Mouse (Mus musculus) megakaryocyte-erythroid progenitor cell, adult 5-6 weeks (primary cell): Measurements from ENCODE around the gene Gata5. TPM values are rescaled to one million over a fixed set of nuclear protein-coding genes. Genes with fewer than 3 reads are reported as not detected.

Experiments
- ATAC-seq: replicated peaks from 2 replicates; pipeline ENCODE4 v1.8.0; 2016; ENCODE audit warnings: mild to moderate bottlenecking, inconsistent platforms; ENCODE audit not compliant: severe bottlenecking, poor library complexity, low FRiP score, low TSS enrichment
- total RNA-seq, 2 experiments: library from RNA; stranded (forward) in 1 of 2; stranded (reverse) in 1 of 2; fragments of 200-1000, 215-1000 nt in 1 of 2; fragments of >200 nt in 1 of 2; fragmentation: Nextera tagmentation in 1 of 2; gene quantifications; 2 replicates each; pipeline ENCODE4 v1.2.3; 2014 to 2017

Gene Gata5
- total RNA-seq (2014; fragmentation: Nextera tagmentation): not detected in 2 replicates
- total RNA-seq (2017): not detected in 2 replicates

DNA sequence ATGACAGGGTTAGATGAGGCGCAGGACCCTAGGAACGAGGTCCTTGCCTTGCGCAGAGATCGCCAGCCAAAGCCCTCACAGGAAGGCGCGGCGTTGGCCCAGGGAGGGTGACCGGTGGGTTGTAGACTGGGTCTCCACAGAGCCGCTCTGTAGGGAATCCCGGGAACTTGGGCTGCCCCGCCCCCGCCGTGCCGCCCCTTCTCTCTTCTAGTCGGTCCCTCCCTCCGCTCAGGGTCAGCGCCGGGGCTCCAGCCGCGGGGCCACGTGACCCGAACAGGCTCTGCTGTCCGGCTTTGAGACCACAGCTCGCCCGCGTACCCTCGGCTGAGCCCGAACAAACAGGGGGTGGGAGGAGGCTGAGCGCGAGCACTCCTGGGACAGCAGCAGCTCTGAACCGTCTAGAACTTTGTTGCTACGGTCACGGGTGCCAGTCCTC is at the start of gene Gata5:
Gata5 (minus strand) TSS at position 149 of the 436 bp plus-strand sequence.
- ATAC-seq: no peak

GRCm38 (mm10) chr2:180376730-180377129 is 42.2 kb upstream of the Gata5 start:
- no peak for ATAC-seq

GRCm38 (mm10) chr2:180373256-180373655 is 38.8 kb upstream of the Gata5 start:
- no peak for ATAC-seq

DNA sequence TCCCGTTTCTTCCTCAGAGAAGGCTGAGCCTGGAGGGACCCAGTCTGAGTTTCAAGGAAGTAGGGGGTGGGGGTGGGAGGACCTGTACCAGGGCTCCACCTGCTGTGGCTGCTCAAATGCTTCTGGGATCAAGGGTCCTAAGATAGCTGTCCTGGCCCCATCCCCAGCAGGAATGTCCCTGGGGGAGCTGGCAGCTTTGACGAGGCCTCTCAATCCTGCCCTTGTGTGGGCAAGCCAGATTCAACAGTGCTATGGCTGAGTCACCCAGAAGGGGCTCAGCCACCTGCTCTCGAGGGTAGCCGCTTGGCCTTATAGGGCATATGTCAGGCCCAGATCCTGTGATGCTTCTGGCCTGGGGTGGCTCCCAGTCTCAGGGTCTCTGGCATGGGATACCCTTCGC is 33.9 kb upstream of the Gata5 start:
- no peak for ATAC-seq

GRCm38 (mm10) chr2:180367350-180367749 is 32.9 kb upstream of the Gata5 start:
- ATAC-seq: no peak

DNA sequence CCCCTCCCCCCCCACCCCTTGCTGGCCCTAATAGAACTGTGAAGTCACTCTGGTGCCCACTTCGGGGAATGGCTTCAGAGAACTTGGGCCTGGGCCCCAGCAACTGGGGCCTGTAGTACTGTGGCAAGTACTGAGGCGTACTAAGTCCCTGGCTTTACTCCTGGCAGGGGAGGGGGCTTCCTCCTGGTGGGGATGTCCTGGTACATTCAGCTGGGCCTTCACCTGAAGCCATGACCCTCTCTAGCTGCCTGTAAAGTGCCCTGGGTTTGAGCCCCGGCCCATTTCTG is 28.9 kb upstream of the Gata5 start:
- no peak for ATAC-seq

- no peak for ATAC-seq
These were observed 28.3 kb upstream of the Gata5 start for GRCm38 (mm10) chr2:180362585-180363433.

GRCm38 (mm10) chr2:180359062-180359461 is 24.6 kb upstream of the Gata5 start:
- no peak for ATAC-seq

- ATAC-seq: peak; percentile 65
These were observed 18.8 kb upstream of the Gata5 start for GRCm38 (mm10) chr2:180353338-180353737.

DNA sequence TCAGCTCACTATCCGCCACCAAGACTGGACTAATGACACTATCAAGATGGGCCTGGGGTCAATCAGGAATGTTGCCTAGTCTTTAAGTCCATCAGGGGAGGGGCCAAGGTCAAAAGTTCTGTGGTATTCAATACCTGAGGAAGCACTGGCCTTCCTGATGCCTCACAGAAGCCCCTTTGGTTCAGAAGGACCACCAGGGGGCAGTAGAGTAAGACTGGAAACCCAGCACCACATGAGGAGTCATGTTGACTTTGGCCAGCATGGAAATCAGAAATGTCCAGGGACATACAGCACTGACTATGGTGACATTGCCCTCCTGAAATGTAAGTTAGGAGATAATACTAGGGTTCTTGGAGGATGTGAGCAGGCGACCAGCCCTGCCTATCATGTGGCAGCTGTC is 16.2 kb upstream of the Gata5 start:
- ATAC-seq: no peak

- ATAC-seq: peak; percentile 88
These were observed 12.5 kb upstream of the Gata5 start for GRCm38 (mm10) chr2:180346820-180347497.

DNA sequence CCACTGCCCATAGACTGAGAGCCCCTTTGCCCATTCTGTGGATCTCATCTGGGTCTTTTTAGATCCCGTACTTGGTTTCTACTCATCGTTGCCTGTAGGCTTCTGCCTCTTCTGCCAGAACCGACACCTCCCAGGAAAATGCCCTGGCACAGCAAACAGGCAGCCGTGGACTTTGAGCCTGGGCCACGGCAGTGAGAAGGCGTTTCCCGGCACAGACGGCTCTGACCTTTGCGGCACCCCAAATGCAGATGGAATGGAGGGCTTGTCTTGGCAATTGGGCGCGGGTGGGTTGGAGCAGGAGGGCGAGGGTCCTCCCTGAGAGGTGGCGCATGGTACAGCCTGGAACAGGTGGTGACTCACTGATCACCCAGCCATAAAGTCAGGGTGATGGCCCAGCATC is 8.6 kb upstream of the Gata5 start:
- ATAC-seq: no peak

DNA sequence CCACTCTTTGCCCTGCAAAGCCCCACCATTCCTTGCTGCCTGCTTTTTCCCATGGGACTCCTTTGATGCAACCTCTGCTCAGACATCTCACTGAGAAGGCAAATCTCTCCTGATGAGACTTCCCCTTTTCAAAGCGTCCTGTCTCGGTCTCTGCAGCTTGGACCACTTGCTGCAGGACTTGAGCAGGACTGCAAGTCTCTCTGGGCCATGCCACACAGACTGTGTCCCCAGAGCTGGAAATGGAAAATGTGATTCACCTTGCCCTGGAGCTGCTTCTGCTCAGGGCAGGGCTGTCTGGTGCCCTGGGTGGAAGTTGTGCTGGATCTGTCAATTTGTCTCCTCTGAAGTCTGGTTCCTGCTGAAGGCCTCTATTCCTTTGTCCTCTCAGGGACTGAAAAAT is 7.7 kb upstream of the Gata5 start:
- ATAC-seq: no peak

DNA sequence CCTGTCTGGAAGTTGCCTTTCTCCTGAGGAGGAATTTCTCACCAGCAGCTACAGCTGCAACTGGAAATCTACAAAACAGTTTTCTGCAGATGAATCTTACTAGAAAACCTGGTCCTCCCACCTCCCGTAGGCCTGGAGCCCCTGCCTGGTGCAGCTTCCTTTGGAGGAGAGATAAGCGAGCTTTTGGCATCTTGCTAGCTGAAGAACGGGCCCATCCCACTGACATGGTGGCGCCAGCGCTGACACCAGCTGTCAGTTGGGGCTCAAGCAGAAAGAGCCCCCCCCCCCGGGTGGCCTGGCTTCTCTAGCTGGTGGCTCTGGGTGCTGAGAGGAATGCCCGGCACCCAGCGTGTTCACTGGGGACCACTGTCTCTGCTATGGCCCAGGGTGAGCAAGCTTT is 6.7 kb upstream of the Gata5 start:
- peak; percentile 43; the same call in 1 of the 2 replicates for ATAC-seq

- ATAC-seq: no peak
These were observed 5.4 kb upstream of the Gata5 start for GRCm38 (mm10) chr2:180339886-180340285.

- ATAC-seq: no peak
These were observed 535 bp downstream of the Gata5 start for GRCm38 (mm10) chr2:180333778-180334550.

DNA sequence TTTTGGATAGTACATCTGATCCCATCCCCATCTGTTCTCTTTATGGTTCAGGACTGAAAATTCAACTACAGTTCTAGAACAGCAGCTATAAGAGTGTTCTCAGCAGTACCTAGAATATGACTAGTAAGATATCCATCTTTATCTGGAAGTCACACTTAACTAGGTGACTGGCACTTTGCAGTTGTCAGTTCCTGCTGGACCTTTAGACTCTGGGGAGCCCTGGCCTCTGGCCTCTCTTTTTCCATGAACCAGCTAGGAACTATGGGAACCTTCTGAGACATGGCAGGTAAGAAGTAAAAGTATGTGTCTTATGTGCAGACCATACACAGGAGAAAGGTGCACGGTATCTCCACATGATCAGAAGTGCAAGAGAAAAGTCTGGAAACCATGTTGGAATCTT is 5.0 kb downstream of the Gata5 start:
- no peak for ATAC-seq

DNA sequence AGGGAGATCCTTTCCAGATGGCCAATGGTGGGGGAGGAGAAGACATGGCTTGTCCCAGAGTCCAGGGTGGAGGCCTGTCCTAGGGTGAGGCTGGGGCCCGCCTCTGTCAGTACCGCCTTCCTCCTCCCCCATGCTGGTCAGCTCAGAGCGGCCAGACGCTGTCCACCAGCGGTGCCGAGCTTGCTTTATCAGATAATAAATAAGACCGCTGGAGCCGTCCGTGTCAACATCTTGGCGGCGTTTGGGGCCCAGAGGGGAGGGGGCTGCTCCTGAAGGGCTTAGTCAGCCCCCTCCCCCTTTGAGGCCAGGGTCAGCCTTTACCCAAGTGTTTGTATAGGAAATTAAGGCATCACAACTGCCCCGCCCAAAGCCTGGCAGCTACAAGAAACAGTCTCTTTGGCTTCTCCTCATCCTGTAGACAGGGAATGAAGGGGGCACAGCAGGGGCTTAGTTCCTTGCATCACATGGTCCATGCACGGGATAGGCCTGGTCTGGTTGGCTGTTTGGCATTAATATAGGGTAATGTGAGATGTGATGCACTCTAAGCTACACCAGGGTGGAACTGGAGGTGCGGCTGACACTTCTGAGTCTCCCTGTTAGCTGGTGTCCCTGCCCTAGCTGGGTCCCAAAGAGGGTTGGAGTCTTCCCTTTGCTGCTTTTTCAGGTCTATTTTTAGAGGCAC is 11.7 kb downstream of the Gata5 start:
- no peak for ATAC-seq

DNA sequence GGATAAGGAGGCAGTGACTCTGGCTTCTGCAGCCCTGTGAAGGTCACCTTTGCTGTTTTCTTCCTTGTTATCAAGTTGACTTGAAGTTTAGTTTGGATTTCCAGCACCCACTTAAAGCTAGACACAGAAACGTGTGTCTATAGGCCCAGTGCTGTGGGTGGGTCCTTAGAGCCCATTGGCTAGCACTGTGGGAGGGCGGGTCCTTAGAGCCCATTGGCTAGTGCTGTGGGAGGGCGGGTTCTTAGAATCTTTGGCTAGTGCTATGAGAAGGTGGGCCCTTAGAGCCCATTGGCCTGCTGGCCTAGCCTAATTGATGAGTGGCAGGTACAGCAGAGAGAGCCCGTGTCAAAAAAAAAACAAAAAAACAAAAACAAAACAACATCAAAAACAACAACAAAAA is 14.3 kb downstream of the Gata5 start:
- peak; percentile 66 for ATAC-seq

GRCm38 (mm10) chr2:180317591-180317990 is 16.9 kb downstream of the Gata5 start:
- ATAC-seq: no peak
